Mouse (Mus musculus) limb, embryonic 15.5 days (tissue): ENCODE data around the gene Cdh22. TPM values are rescaled to one million over a fixed set of nuclear protein-coding genes. Genes with fewer than 3 reads are reported as not detected.

ENCODE experiments used
- ATAC-seq: fragments of 200-750 bp; cut with Nextera tagmentation; 2 replicates; pipeline ENCODE4 v1.8.0; 2017; ENCODE audit warnings: low read depth, moderate TSS enrichment; ENCODE audit not compliant: insufficient number of reproducible peaks, low FRiP score, low TSS enrichment
- H3K27ac ChIP-seq: fragments of 300-500 bp; sonication (generic); 2 replicates; pipeline ENCODE4 v1.5.1; 2015; ENCODE audit warnings: moderate library complexity, mild to moderate bottlenecking, inconsistent platforms
- H3K27me3 ChIP-seq: fragments of 300-500 bp; sonication (generic); 2 replicates; pipeline ENCODE4 v1.6.1; 2015; ENCODE audit warnings: inconsistent platforms
- H3K36me3 ChIP-seq: fragments of 300-500 bp; sonication (generic); 2 replicates; pipeline ENCODE4 v1.6.1; 2015; ENCODE audit warnings: inconsistent platforms
- H3K4me1 ChIP-seq: fragments of 300-500 bp; sonication (generic); 2 replicates; pipeline ENCODE4 v1.6.1; 2015; ENCODE audit warnings: inconsistent platforms
- H3K4me2 ChIP-seq: fragments of 300-500 bp; sonication (generic); 2 replicates; pipeline ENCODE4 v1.6.1; 2015; ENCODE audit warnings: mild to moderate bottlenecking, inconsistent platforms
- H3K4me3 ChIP-seq: fragments of 300-500 bp; sonication (generic); 2 replicates; pipeline ENCODE4 v1.5.1; 2015; ENCODE audit warnings: mild to moderate bottlenecking, inconsistent platforms
- H3K9ac ChIP-seq: fragments of 300-500 bp; sonication (generic); 2 replicates; pipeline ENCODE4 v1.6.1; 2015; ENCODE audit warnings: inconsistent platforms
- H3K9me3 ChIP-seq: fragments of 300-500 bp; sonication (generic); 2 replicates; pipeline ENCODE4 v1.6.1; 2016; ENCODE audit warnings: inconsistent platforms
- WGBS: fragments of 180-500 bp; shearing (Covaris S2); methylation state at CpG from one replicate; pipeline ENCODE4 v1.1.7; 2015; 5-methylcytosine and 5-hydroxymethylcytosine counted together
- polyA plus RNA-seq: library from polyadenylated mRNA; unstranded; fragments of >200 nt; fragmentation: Nextera tagmentation; extraction: Ambion mirVana; gene quantifications from 2 replicates; pipeline ENCODE4 v1.2.1, GENCODE M21; 2015

Gene Cdh22
- polyA plus RNA-seq, 1 experiment from 2014 or later: 0.19 TPM

GRCm38 (mm10) chr2:165074081-165074884, 160.4 kb downstream of the Cdh22 start:
- Histone ChIP-seq H3K36me3 (no peaks in the 10 kb centered on the region), H3K9ac (no peak overlapping the region), H3K27ac (no peak overlapping the region), H3K4me3 (no peak overlapping the region), H3K27me3 (peaks cover 82% of the 10 kb centered on the region), H3K9me3 (no peaks in the 10 kb centered on the region), H3K4me2 (no peak overlapping the region), H3K4me1 (no peaks in the 10 kb centered on the region)
- 48% methylated on average over 11 of the region's 11 CpGs for WGBS
- ATAC-seq: no peak

DNA sequence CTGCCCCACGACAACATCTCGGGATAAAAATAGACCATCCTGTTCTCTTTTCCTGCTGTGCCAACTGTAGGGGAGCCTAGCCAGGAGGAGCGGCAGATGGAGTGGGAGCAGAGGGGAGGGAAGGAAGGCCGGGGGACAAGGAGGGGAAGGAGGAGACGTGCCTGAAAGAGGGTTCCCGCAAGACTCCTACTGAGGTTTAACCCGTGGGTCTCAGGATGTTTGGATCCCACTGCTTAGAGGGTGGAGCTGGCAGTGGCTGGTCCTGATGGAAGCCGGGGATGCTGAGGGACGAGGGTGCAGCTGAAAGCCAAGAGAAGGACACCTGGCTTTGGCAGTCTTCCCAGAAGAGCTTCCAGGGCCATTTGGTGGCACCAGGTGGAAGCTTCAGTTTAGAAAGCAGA, 161.3 kb downstream of the Cdh22 start:
- Histone ChIP-seq H3K4me3 (no peak overlapping the region), H3K4me1 (no peaks in the 10 kb centered on the region), H3K4me2 (no peak overlapping the region), H3K27me3 (peaks cover 73% of the 10 kb centered on the region), H3K27ac (no peak overlapping the region), H3K9me3 (no peaks in the 10 kb centered on the region), H3K9ac (no peak overlapping the region), H3K36me3 (no peaks in the 10 kb centered on the region)
- WGBS: 18% methylated on average over 9 of the region's 9 CpGs
- no peak for ATAC-seq

DNA sequence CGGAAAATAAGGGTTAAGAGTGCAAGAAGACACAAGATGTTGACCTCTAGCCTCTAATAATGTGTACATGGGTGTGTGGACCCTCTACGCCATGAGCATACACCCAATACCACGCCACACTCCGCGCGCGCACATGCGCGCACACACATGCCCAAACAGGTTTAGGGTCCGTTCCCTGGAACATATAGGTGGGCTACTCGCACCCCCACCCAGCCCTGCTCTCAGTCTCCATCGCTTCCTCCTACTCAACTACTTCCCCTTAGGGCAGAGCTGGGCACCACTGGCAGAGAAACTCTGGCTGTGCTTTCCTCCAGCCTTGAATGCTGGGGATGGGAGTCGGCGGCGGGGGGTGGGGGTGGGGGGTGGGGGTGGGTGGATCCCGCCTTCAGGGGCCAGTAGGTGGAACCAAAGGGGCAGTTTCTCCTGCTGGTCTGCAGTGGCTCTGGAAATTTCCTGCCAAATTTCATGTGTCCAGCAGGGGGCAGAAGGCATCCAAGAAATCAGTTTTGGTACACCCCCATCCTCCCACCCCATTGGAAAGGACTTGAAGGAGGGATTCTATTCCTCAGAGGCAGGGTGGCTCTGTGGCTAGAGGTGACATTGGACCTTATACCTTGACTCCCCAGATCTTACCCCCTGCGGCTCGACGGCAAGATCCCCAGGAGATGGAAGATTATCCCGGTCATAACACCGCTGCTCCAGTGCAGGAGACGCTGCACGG, 164.4 kb downstream of the Cdh22 start:
- H3K4me2 ChIP-seq: peak overlapping the region; percentile 24; the same call in 1 of the 2 replicates
- no peak for ATAC-seq

GRCm38 (mm10) chr2:165068806-165069205, 165.8 kb downstream of the Cdh22 start:
- 71% methylated on average over 2 of the region's 2 CpGs for WGBS

More for the DNA sequence above, 164.4 kb downstream of the Cdh22 start:
- no peak overlapping the region for H3K27ac ChIP-seq
- no peaks in the 10 kb centered on the region for H3K36me3 ChIP-seq
- H3K9me3 ChIP-seq: no peaks in the 10 kb centered on the region
- 17% methylated on average over 23 of the region's 23 CpGs for WGBS
- no peak overlapping the region for H3K4me3 ChIP-seq
- no peak overlapping the region for H3K9ac ChIP-seq
- H3K4me1 ChIP-seq: no peaks in the 10 kb centered on the region
- H3K27me3 ChIP-seq: peaks cover 42% of the 10 kb centered on the region

DNA sequence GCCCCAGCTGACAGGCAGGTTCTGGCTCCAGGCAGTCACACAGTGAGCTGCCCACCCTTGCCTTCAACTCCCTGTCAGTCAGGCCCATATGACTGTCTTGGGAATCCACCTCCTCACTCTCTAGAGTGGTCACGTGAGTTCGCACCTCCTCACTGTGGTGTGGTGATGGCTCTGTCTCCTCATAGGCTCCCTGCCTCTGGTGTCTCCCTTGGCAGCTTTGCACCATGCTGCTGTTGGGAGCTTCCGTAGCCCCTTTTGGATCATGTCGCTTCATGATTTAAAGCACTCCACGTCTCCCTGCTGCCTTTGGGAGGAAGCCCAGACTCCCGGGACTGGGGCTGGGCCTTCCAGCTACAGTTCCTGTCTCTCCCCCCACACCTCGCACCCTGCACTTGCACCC, 170.2 kb downstream of the Cdh22 start:
- 37% methylated on average over 7 of the region's 7 CpGs for WGBS
- no peaks in the 10 kb centered on the region for H3K36me3 ChIP-seq
- no peaks in the 10 kb centered on the region for H3K9me3 ChIP-seq
- H3K4me2 ChIP-seq: no peak overlapping the region
- no peak overlapping the region for H3K4me3 ChIP-seq
- no peak overlapping the region for H3K9ac ChIP-seq
- ATAC-seq: no peak
- H3K27me3 ChIP-seq: no peaks in the 10 kb centered on the region
- H3K4me1 ChIP-seq: no peaks in the 10 kb centered on the region
- no peak overlapping the region for H3K27ac ChIP-seq

More at GRCm38 (mm10) chr2:165068806-165069205, 165.8 kb downstream of the Cdh22 start:
- Histone ChIP-seq H3K36me3 (no peaks in the 10 kb centered on the region), H3K9me3 (no peaks in the 10 kb centered on the region), H3K27me3 (peaks cover 27% of the 10 kb centered on the region), H3K4me1 (no peaks in the 10 kb centered on the region), H3K9ac (no peak overlapping the region), H3K27ac (no peak overlapping the region), H3K4me3 (no peak overlapping the region), H3K4me2 (no peak overlapping the region)
- no peak for ATAC-seq

DNA sequence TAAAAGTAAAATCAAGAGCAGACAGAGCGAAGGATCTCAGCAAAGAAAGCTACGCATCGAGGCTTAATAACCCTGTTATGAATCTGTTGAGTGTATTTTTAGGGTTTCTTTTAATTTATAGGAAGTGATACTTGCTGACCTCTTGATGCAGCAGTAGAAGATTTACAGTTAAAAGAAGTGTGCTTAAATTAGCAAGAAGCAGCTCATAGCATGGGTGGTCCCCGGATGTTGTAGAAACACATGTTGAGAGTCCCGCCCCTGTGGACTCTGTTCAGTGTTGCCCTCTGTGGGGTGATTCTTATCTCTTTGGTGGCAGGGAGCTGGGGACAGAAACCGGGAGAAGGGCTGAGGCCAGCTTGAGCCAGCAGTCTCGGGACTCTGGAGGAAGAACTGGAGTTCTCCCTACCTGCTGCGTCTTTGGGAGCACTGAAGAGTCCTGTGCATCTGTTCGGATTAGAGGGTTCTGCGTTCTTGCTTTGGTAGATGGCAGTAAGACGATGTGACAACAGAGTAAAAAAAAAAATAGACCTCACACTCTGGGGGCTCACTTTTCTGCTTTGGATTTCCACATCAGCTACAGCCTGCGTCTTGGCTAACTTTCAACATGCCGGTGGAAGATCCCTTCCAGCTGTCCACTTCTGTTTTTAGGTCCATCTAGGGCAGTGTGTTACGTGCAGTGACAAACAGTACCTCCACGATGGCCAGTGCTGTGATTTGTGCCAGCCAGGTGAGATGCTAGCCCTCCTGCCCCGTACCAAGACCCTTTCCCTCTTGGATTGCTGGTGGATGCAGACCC, 172.8 kb downstream of the Cdh22 start:
- Histone ChIP-seq H3K4me3 (no peak overlapping the region), H3K36me3 (no peaks in the 10 kb centered on the region), H3K9ac (no peak overlapping the region), H3K27me3 (0 out of 2 replicates have a peak, but pooled peaks cover under 1% of the 10 kb centered on the region), H3K4me1 (no peaks in the 10 kb centered on the region), H3K27ac (no peak overlapping the region), H3K4me2 (no peak overlapping the region), H3K9me3 (no peaks in the 10 kb centered on the region)
- WGBS: 70% methylated on average over 16 of the region's 16 CpGs
- no peak for ATAC-seq

Other genes starting within 250 kb of the Cdh22 start
- gene Ncoa5, start 200.0 kb downstream of the Cdh22 start, polyA plus RNA-seq: 51.9 and 62.9 TPM in 2 replicates
- gene Cd40, start 179.2 kb downstream of the Cdh22 start, polyA plus RNA-seq: 7.0 and 7.5 TPM in 2 replicates
- gene 1700025C18Rik, start 144.1 kb downstream of the Cdh22 start, polyA plus RNA-seq: not detected in 2 replicates
- 53.3 and 61.8 TPM in 2 replicates for gene Slc35c2, start 53.0 kb upstream of the Cdh22 start, polyA plus RNA-seq
- 77.4 and 80.9 TPM in 2 replicates for gene Elmo2, start 91.6 kb upstream of the Cdh22 start, polyA plus RNA-seq
- gene Zfp663, start 133.9 kb upstream of the Cdh22 start, polyA plus RNA-seq: 0.30 and 0.58 TPM in 2 replicates
- 5.1 and 6.6 TPM in 2 replicates for gene Zfp334, start 153.4 kb upstream of the Cdh22 start, polyA plus RNA-seq
- gene Ocstamp, start 165.6 kb upstream of the Cdh22 start, polyA plus RNA-seq: 0.27 and 0.79 TPM in 2 replicates
- gene Slc13a3, start 238.4 kb upstream of the Cdh22 start, polyA plus RNA-seq: 0.28 and 0.67 TPM in 2 replicates